Mouse (Mus musculus) frontal cortex, postnatal 25 days (tissue): ENCODE data around the gene Gm572.

Experiments used
- DNase-seq, 2 experiments: peaks; one replicate each; pipeline ENCODE4 v3.0.0; 2022; ENCODE audit warnings: low spot score in 2 of 2

The Gm572 gene

GRCm38 (mm10) chr4:148625756-148626622 lies 17.1 kb upstream of the Gm572 start:
- DNase-seq = no peak

- peak; percentile 79 to 91 for DNase-seq
Measured at GRCm38 (mm10) chr4:148626623-148627185, 16.4 kb upstream of the Gm572 start, which contains the start of gene Tardbp. Tardbp (minus strand) TSS chr4:148627019.

DNA sequence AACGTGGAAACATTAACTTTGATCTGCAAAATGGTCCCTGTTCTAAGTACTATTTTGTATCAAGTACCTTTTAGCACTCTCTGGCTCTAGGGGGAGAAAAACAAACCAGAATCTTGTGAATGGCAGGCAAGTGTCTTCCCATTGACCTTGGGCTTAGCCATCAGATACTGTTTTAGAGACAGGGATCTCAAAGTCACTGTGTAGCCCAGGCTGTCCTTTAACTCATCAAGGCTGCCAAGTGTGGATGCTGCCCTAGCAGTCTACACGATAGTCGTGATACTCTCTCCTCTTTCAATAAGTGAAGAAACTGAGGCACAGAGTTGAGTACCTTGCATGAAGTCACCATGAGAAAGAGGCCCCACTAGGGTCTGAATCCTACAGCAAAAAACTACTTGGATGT lies 15.9 kb upstream of the Gm572 start:
- DNase-seq = no peak

GRCm38 (mm10) chr4:148632013-148632692 lies 11.0 kb upstream of the Gm572 start:
- DNase-seq = no peak

DNA sequence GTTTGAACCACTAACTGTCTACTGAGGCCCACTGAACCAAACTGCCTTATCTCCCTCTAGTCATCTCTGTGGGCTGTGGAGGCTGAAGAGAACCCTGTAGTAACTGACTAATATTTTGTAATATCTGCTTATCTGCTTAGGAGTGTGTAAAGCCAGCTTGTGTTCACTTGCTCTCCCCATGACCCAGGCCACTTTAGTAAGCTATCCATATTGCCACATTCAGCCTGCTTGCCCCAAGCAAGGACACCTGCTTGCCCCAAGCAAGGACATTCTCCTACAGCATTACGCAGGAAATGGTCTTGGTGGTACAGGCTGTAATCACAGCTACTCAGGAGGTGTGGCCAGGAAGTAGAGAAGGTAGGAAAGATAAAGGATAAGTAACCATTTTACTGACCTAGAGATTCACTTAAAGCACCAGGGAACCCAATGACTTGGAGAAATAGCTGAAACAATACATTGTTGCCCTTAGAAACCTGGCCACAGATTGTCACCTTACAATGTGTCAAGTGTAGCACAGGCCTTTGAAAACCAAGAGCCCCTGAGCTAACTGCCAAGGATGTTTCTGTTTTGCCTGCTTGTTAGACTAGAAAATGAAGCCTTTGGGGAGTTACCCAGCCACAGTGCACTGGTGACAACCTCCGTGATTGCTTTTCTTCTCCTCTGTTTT lies 9.6 kb upstream of the Gm572 start:
- no peak for DNase-seq

DNA sequence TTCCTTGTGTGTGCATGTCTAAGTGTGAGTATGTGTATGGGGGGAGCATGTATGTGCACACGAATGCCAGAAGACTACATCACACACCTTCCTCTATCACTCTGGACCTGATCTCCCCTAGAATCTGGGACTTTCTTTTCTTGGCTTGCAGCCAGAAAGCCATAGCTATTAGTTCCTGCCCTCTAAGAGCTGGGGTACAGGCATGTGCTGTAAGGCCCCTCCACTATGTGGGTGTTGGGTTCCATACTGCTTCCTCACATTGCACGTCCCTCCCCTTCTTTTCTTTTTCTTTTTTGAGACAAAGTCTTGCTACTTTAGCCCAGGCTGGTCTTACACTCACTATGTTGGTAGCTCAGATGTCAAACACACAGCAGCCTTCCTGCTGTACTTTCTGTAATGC lies 7.8 kb upstream of the Gm572 start:
- no peak for DNase-seq

DNA sequence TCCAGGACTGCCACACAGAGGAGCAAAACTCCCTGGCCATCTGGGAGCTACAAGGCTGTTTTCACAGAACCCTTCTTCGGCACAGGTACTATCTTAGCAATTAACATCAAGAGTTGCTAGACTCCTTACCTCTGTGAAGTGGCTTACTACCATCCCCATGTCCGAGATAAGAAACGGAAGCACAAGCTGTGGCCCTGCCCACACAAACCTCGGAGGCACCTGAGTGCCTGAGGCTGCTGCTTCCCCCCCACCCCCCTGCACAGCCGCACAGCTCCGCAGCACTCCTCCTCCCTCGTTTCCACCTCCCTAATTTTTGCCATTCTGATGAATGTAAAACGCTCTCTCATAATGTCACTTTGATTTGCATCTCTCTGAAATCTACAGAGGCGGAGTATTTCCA lies 4.8 kb upstream of the Gm572 start:
- no peak for DNase-seq

DNA sequence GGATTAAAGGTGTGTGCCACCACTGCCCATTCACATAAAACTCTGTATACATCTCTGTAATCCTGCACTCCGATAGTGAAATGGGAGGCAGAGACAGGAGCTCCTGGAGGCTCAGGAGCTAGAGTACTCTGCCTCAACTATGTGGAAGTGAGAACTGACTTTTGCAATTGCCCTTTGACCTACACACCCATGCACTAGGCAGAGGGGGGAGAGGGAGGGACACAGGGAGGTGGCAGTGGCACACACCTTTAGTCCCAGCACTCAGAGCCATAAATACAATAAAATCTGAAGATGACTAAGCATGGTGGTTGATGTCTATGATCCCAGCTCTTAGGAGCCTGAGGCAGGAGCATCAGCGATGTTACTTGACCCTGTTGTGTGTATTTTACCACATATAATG lies 3.7 kb upstream of the Gm572 start:
- no peak for DNase-seq

DNA sequence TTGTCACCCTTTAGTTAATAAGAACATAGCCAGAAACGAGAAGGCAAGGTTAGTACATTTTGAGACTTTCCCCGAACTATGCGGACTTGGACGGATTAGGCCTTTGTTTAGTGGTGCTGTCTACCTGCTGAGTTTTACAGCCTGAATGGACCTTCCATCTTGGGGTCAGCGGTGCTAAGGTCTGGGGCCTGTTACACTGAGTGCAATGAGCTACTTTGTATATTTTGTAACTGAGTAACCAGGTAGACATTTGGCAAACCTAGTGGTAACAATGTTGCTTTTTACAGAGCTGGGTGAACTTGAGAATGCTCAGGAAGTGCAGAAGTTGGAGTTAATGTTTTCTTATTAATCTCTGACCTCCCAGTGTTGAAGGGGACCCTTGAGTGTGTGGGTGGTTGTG lies 2.0 kb upstream of the Gm572 start:
- DNase-seq = no peak

DNA sequence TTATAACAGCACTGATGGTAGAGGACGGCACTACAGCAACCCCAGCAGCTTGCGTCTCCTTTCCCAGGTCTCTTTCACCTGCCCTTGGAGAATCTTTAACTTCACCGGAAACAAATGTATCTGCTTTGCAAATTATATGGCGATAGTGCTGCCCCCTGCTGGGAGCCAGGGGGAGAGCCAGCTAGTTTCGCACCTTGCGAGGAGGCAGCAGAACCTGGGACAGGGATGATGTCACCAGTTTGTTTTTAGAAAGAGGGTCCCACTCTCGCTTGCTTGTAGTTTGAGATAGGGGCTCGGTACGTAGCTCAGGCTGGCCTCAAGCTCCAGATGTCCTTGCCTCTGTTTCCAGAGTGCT lies 1.0 kb downstream of the Gm572 start:
- peak; percentile 37 to 44 for DNase-seq

GRCm38 (mm10) chr4:148644926-148645325 lies 1.8 kb downstream of the Gm572 start:
- DNase-seq = no peak

DNA sequence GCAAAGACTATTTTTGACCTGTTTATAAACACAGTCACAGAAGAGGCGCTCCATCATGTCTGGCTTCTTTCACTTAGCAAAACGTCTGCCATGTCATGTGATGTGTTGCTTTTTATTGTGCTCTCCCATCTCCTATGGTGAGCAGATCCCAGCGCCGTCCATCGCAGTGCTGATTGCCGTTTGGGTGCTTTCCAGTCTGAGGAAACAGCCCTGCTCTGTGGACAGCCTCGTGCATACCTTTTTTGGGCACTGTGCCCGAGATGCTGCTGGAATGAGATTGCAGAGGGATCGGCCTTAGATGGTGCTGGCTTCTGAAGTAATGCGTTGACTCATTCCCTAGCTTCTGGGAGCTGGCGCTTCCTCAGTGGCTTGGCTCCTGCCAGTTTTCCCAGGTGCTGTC lies 3.5 kb downstream of the Gm572 start:
- no peak for DNase-seq

- DNase-seq = no peak
Measured at GRCm38 (mm10) chr4:148649309-148649708, 6.2 kb downstream of the Gm572 start.

GRCm38 (mm10) chr4:148651045-148651444 lies 7.9 kb downstream of the Gm572 start:
- no peak for DNase-seq

- no peak for DNase-seq
Measured at GRCm38 (mm10) chr4:148654701-148655398, 11.7 kb downstream of the Gm572 start.

- DNase-seq = no peak
Measured at GRCm38 (mm10) chr4:148656691-148657258, 13.7 kb downstream of the Gm572 start.

- no peak for DNase-seq
Measured at GRCm38 (mm10) chr4:148657776-148658175, 14.7 kb downstream of the Gm572 start.

DNA sequence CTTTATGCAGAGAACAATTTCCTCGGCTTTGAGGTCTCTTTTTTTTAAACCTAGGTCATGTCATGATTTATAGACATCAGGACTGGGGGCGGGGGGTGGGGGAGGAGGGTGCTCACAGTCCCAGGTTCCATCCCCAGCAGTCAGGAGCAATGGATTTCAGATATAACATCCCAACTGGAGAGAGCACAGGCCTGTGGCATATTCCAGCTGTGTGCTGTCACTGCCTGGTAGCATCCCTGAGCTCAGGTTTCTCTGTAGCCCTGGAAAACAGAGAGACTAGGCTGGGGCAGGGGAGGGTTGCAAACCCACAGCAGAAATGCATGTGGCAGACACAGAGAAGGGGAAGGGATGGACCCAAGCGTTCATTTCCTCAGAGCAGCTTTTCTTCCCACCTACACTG lies 17.1 kb downstream of the Gm572 start:
- DNase-seq = no peak

GRCm38 (mm10) chr4:148662168-148662965 lies 19.2 kb downstream of the Gm572 start:
- peak; percentile 57 to 65 for DNase-seq

- DNase-seq = no peak
Measured at GRCm38 (mm10) chr4:148663326-148663725, 20.2 kb downstream of the Gm572 start.

- no peak for DNase-seq
Measured at GRCm38 (mm10) chr4:148664021-148664420, 20.9 kb downstream of the Gm572 start.
